Mouse (Mus musculus): ENCODE results near the gene Tcf21. TPM values are rescaled to one million over a fixed set of nuclear protein-coding genes. Genes with fewer than 3 reads are reported as not detected.
A peak's percentile ranks its signal among the peaks of the same experiment; 100 is the strongest.

The Tcf21 gene
- total RNA-seq, 1 experiment from 2014 or later = 11.7 TPM

- no peak for DNase-seq
These were observed 4.3 kb downstream of the Tcf21 start for GRCm38 (mm10) chr10:22815461-22816236.

- DNase-seq = no peak
These were observed 5.2 kb downstream of the Tcf21 start for GRCm38 (mm10) chr10:22814771-22815170.

- DNase-seq = no peak
These were observed 5.7 kb downstream of the Tcf21 start for GRCm38 (mm10) chr10:22814294-22814693.

GRCm38 (mm10) chr10:22813317-22813960, 6.5 kb downstream of the Tcf21 start:
- DNase-seq = no peak

- DNase-seq = no peak
These were observed 8.1 kb downstream of the Tcf21 start for GRCm38 (mm10) chr10:22811921-22812320.

GRCm38 (mm10) chr10:22782684-22783083, 37.3 kb downstream of the Tcf21 start:
- DNase-seq = no peak

- peak; percentile 7 for DNase-seq
These were observed 38.5 kb downstream of the Tcf21 start for GRCm38 (mm10) chr10:22781466-22781865.

- DNase-seq = no peak
These were observed 42.0 kb downstream of the Tcf21 start for GRCm38 (mm10) chr10:22777939-22778338.

- DNase-seq = peak; percentile 40
These were observed 43.8 kb downstream of the Tcf21 start for GRCm38 (mm10) chr10:22776007-22776698.

- no peak for DNase-seq
These were observed 44.5 kb downstream of the Tcf21 start for GRCm38 (mm10) chr10:22775456-22775855.

GRCm38 (mm10) chr10:22774626-22775025, 45.3 kb downstream of the Tcf21 start:
- DNase-seq = no peak

Other genes starting within 250 kb of the Tcf21 start
- gene Slc2a12, start 175.2 kb downstream of the Tcf21 start, total RNA-seq (2021) = 0.86 and 2.3 TPM in 2 replicates
- 30.8 and 42.0 TPM in 2 replicates for gene Tbpl1, start 88.2 kb downstream of the Tcf21 start, total RNA-seq (2021)

Measured in adrenal gland, postnatal 25 days (tissue).